Mouse (Mus musculus) lung, postnatal 14 days (tissue): Measurements from ENCODE around the gene Olfr726.

ENCODE experiments used
- DNase-seq: peaks from one replicate; pipeline ENCODE4 v3.0.0; 2021

Gene Olfr726

DNA sequence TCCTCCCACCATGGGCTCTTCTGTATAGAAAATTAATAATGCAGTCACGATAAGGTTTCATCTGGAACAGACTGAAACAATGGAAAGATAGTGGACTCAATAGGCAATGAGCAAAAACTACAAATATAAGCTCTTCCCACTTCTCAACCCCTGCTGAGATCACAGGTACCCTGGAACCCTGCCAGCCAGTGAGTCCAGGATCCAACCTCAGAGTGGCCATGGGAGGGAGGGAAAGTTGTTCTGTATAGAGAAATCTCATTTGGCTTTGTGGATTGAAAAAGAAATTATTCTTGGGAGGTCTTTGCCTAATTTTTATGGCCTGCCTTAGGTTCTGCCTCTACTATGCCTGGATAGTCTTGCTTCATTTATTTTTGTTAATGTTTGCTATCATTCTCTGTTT lies at the start of gene Olfr726:
Gene Olfr726, minus strand, starts transcription at position 101 of the 400 bp plus-strand sequence.
- no peak for DNase-seq

DNA sequence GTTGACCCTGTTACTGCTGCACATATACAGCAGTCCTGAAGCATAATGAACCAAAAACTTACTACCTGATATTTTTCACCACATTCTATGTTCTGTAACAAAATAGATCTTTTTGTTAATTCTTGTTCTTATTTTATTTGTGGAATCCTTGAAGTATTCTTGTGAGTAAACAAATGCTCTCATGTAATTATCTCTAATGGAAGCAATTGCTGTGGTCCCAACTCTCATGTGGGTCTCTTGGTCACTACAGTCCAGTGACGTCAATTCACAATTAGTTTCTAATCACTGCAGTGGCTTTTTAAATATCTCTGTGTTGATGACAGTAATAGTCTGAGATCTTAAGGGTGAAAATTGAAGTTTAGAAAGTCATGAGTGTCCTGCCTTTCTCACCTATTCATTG lies 32.1 kb upstream of the Olfr726 start, which contains the start of gene Olfr727:
Gene Olfr727, plus strand, starts transcription at position 301 of the 400 bp plus-strand sequence.
- no peak for DNase-seq

DNA sequence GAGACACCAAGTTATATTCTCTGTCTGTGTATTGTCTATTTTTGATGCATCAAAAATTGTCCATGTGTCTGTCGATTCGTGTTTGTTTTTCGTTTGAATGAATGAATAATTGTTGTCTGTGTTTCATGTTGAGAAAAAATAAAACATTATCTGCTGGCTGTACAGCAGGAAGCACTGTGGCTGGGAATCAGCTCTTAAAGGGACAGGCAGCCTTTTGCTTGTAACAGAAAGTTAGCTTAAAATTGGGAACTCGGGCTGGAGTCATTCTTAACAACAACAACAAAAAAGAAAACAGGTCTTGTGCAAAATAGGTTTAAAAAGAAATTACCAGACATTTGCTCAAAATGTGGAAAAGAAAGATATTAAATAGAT lies 28.0 kb downstream of the Olfr726 start:
- no peak for DNase-seq

DNA sequence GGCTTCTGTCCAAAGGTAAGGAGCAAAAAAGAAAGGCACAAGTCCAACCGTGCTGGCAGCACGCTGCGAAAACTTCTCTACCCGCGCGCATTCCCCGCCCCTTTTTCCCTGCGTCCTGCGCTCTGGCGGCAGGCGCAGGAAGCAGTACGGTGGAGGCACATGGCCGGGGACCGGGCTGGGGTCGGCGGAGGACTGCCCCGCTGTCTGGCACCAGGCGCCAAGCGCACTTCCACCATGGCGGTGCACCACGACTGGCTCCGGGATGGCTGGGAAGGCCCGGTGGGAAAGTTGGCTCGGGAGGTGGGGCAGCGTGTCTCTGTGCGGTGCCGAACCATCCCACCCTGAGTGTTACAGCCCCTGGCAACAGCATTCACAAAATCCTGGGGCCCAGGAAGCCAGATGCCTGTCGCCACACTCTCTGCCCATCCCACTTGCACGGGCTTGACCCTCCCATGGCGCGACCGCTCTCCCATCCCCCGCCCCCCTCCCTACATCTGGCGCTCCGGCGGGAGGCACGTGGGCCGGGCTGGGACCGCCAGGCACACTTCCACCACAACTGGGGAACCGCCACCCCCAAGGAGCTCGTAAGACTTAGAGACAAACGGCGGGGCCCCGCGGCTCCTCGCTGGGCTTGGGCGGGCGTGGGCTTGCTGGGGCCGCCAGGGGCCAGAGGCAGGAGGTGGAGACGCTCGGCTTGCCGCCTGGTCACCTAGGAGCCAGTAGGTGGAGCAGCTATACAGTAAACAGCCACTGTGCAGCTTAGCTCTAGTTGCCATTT lies 28.6 kb downstream of the Olfr726 start:
- peak; percentile 16 for DNase-seq

DNA sequence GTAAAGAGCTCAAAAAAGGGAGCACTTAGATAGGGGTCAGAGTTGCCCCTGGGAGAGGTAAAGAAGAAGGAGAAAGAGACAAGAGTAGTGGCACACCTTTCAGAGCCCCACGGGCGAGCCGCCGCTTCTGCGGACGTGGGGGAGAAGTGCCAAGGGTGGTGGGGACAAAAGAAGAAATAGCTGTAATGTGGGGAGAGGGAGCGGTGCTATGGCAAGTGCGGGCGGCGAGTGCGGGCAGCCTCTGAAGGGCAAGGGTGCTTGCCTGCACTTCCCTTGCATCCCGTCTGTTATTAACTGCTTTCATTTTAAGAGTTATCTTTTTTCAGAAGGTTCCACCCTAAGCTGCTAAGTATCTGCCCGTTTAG lies 29.2 kb downstream of the Olfr726 start:
- DNase-seq: no peak

DNA sequence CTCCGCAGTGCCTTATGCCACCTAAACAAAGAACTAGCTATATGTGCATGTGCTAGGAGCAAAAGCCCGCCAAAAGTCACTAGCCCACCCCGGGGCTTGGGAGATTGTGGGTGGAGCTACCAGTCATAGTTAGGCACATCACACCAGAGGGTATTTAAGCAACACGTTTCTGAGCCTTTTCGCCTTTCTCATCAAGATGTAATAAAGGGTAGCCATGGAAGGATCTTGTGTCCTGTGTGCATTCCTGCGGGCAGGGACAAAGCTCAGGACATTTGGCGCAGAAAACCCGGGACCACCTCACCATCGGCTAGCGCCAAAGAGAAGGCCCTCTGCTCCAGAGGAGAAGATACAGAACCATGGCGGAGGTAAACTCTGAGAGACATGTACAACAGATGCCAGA lies 29.6 kb downstream of the Olfr726 start:
- no peak for DNase-seq

DNA sequence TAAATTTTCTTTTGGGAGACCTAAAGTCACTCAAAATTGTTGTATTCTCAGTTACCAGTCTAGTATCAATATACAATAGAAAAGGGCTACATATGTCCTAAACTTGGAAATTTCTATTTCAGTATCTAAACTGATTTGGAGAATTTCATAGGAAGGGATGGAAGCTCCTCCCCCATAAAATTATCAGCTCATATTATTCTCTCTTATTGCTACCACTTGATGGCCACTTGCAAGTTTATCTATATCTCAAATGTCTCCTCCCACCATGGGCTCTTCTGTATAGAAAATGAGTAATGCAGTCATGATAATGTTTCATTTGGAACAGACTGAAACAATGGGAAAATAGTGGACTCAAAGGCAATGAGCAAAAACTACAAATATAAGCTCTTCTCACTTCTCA lies 50.5 kb downstream of the Olfr726 start, which contains the start of gene Olfr725:
Gene Olfr725, minus strand, starts transcription at position 101 of the 400 bp plus-strand sequence.
- DNase-seq: no peak
